Mouse (Mus musculus): ENCODE measurements at regions not wholly inside any gene's neighbourhood (a gene's known extent, or its start where the extent isn't known, plus 50 kb on each side); places are given as distances from the start of the nearest gene placed in this dataset.

DNA sequence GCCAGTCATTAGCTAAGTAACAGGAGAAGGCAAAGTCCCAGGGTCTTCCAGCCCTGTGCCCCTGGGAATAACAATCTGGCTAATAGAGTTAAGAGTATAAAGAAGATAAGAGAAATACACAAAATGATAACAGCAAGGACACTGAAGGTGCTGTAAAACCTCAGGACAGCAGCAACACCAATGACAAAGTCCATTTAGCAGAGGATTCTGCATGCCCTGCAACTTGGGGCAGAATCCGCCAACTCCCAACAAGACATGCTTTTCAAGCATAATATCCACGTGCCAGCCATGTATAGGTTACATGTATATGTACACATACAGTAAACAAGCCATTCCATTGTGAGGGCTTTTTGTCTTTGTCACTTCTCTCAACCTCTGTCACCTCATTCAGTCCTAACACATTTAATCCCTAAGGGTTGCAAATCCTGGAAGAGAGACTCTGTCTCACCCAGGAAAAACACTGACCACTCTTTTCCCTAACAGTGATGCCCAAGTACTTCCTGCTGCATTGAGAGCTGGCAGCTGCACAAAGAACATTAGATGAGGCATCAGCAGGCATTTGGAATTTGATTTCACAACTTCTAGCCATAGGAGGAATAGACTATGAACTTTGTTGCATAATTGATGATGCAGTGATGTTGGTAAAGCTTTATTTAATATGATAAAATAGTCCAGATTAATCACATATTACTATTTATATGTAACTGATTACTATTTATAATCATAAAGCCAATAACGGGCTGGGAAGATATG, 105.8 kb upstream of the Slc4a7 start:
- in situ Hi-C loops (cut with MboI; ENCODE audit: low sequenced_read_pairs in 2 of 2, unreplicated experiment in 2 of 2) = no loop called here
- no peaks in the 10 kb centered on the region for H3K4me1 ChIP-seq (ENCODE audit: control insufficient read depth in 2 of 2, insufficient read depth in 2 of 2, low read length in 2 of 2, poor library complexity in 1 of 2)
- no peak overlapping the region for H3K27ac ChIP-seq (ENCODE audit: insufficient read depth, low read depth, low read length, poor library complexity, severe bottlenecking)
- H3K9me3 ChIP-seq (ENCODE audit: control insufficient read depth, insufficient read depth, low read depth, low read length) = no peaks in the 10 kb centered on the region
- no peak for DNase-seq (ENCODE audit: low read depth, low spot score)
- TF ChIP-seq ZNF384 (IDR thresholded peaks at IDR 0.05; ENCODE audit: low read depth, low read length) (no peak), HCFC1 (IDR thresholded peaks at IDR 0.05; ENCODE audit: borderline replicate concordance, insufficient read depth, low read length) (no peak), CHD2 (IDR thresholded peaks at IDR 0.05; ENCODE audit: low read depth, low read length) (no peak), MAFK (IDR thresholded peaks at IDR 0.05; ENCODE audit: insufficient read depth, low read depth, low read length) (no peak), ZC3H11A (IDR thresholded peaks at IDR 0.05; ENCODE audit: borderline replicate concordance, low read depth, low read length) (no peak)
- no peak overlapping the region for H3K4me3 ChIP-seq (ENCODE audit: insufficient read depth in 1 of 2, low read depth in 1 of 2, low read length in 2 of 2, poor library complexity in 1 of 2, severe bottlenecking in 1 of 2)
- no peak overlapping the region for H3K9ac ChIP-seq (ENCODE audit: insufficient read depth, low read depth, low read length, poor library complexity, severe bottlenecking)
- H3K36me3 ChIP-seq (ENCODE audit: control insufficient read depth, insufficient read depth, low read length, poor library complexity, severe bottlenecking) = no peaks in the 10 kb centered on the region

DNA sequence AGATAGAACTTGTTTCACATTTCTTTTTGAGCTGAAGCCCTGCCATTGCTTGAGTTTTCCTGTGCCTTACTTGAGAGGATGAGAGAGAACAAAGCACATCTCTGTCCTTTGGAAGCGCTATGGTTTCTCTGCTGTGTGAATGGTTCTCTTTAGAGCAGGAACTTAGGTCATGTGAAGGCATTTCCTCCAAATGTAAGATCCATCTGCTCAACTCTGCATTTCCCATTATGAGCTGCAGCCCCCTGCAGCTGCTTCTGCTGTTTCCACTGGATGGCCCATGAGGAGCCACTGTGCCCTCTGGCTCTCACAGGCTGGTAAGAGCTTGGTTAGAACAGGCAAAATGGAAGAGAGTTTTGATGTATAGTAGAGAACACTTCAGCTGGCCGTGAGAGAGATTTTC, 102.5 kb upstream of the Slc4a7 start:
- no peak overlapping the region for H3K27ac ChIP-seq (ENCODE audit: insufficient read depth, low read depth, low read length, poor library complexity, severe bottlenecking)
- DNase-seq (ENCODE audit: low read depth, low spot score) = no peak

DNA sequence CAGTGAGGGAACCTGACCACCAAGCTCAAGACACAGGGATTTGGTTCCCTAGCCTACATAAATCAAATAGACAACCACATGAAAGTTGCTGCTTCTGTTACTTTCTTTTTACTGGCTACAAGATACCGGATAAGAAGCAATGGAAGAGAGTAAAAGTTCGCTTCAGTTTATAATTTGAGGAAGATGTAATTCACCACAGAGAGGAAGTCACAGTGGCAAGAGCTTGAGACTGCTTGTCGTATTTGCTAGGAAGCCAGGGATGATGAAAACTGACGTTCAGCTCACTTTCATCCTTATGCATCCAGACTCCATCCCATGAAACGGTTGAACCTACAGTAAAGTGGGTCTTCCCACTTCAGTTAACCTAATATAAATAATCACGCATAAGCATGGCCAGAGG, 102.1 kb upstream of the Slc4a7 start:
- no peaks in the 10 kb centered on the region for H3K4me1 ChIP-seq (ENCODE audit: control insufficient read depth in 2 of 2, insufficient read depth in 2 of 2, low read length in 2 of 2, poor library complexity in 1 of 2)
- in situ Hi-C loops (cut with MboI; ENCODE audit: low sequenced_read_pairs in 2 of 2, unreplicated experiment in 2 of 2) = no loop called here
- no peak for TF ChIP-seq CHD2 (IDR thresholded peaks at IDR 0.05; ENCODE audit: low read depth, low read length)
- TF ChIP-seq ZC3H11A (IDR thresholded peaks at IDR 0.05; ENCODE audit: borderline replicate concordance, low read depth, low read length) = no peak
- no peak for TF ChIP-seq MAFK (IDR thresholded peaks at IDR 0.05; ENCODE audit: insufficient read depth, low read depth, low read length)
- no peak for TF ChIP-seq HCFC1 (IDR thresholded peaks at IDR 0.05; ENCODE audit: borderline replicate concordance, insufficient read depth, low read length)
- no peak for TF ChIP-seq ZNF384 (IDR thresholded peaks at IDR 0.05; ENCODE audit: low read depth, low read length)

More for the DNA sequence above, 102.5 kb upstream of the Slc4a7 start:
- Histone ChIP-seq H3K4me3 (ENCODE audit: insufficient read depth in 1 of 2, low read depth in 1 of 2, low read length in 2 of 2, poor library complexity in 1 of 2, severe bottlenecking in 1 of 2) (no peak overlapping the region), H3K9me3 (ENCODE audit: control insufficient read depth, insufficient read depth, low read depth, low read length) (no peaks in the 10 kb centered on the region), H3K36me3 (ENCODE audit: control insufficient read depth, insufficient read depth, low read length, poor library complexity, severe bottlenecking) (no peaks in the 10 kb centered on the region), H3K4me1 (ENCODE audit: control insufficient read depth in 2 of 2, insufficient read depth in 2 of 2, low read length in 2 of 2, poor library complexity in 1 of 2) (no peaks in the 10 kb centered on the region), H3K9ac (ENCODE audit: insufficient read depth, low read depth, low read length, poor library complexity, severe bottlenecking) (no peak overlapping the region)
- no peak for TF ChIP-seq ZNF384 (IDR thresholded peaks at IDR 0.05; ENCODE audit: low read depth, low read length)
- no peak for TF ChIP-seq HCFC1 (IDR thresholded peaks at IDR 0.05; ENCODE audit: borderline replicate concordance, insufficient read depth, low read length)
- no peak for TF ChIP-seq CHD2 (IDR thresholded peaks at IDR 0.05; ENCODE audit: low read depth, low read length)
- TF ChIP-seq MAFK (IDR thresholded peaks at IDR 0.05; ENCODE audit: insufficient read depth, low read depth, low read length) = no peak
- no peak for TF ChIP-seq ZC3H11A (IDR thresholded peaks at IDR 0.05; ENCODE audit: borderline replicate concordance, low read depth, low read length)
- in situ Hi-C loops (cut with MboI; ENCODE audit: low sequenced_read_pairs in 2 of 2, unreplicated experiment in 2 of 2) = no loop called here

DNA sequence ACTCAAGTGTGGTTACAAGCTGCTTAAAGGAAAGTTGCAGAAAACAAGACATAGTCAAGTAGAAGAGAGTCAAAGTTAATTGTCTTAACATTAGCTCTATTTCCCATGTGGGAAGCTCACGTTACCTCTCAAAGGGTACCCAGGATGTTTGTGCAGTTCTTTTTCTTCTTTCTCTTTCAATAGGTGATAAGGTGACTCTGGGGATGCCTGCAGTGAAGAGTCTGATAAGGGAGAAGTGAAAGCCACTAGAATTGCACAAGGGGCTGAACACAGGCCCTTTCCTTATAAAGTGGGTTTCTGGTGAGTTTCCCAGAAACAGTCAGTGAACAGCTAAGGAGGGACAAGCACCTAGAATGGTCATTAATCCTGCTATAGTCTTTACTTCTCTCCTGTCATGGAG, 98.6 kb upstream of the Slc4a7 start:
- H3K36me3 ChIP-seq (ENCODE audit: control insufficient read depth, insufficient read depth, low read length, poor library complexity, severe bottlenecking) = no peaks in the 10 kb centered on the region
- no peak overlapping the region for H3K27ac ChIP-seq (ENCODE audit: insufficient read depth, low read depth, low read length, poor library complexity, severe bottlenecking)
- TF ChIP-seq HCFC1 (IDR thresholded peaks at IDR 0.05; ENCODE audit: borderline replicate concordance, insufficient read depth, low read length) = no peak
- no peak for TF ChIP-seq CHD2 (IDR thresholded peaks at IDR 0.05; ENCODE audit: low read depth, low read length)
- no peak for TF ChIP-seq ZC3H11A (IDR thresholded peaks at IDR 0.05; ENCODE audit: borderline replicate concordance, low read depth, low read length)
- TF ChIP-seq MAFK (IDR thresholded peaks at IDR 0.05; ENCODE audit: insufficient read depth, low read depth, low read length) = no peak
- no peaks in the 10 kb centered on the region for H3K9me3 ChIP-seq (ENCODE audit: control insufficient read depth, insufficient read depth, low read depth, low read length)
- H3K9ac ChIP-seq (ENCODE audit: insufficient read depth, low read depth, low read length, poor library complexity, severe bottlenecking) = no peak overlapping the region
- no peaks in the 10 kb centered on the region for H3K4me1 ChIP-seq (ENCODE audit: control insufficient read depth in 2 of 2, insufficient read depth in 2 of 2, low read length in 2 of 2, poor library complexity in 1 of 2)
- no peak for DNase-seq (ENCODE audit: low read depth, low spot score)
- no peak overlapping the region for H3K4me3 ChIP-seq (ENCODE audit: insufficient read depth in 1 of 2, low read depth in 1 of 2, low read length in 2 of 2, poor library complexity in 1 of 2, severe bottlenecking in 1 of 2)
- in situ Hi-C loops (cut with MboI; ENCODE audit: low sequenced_read_pairs in 2 of 2, unreplicated experiment in 2 of 2) = no loop called here

More for the DNA sequence above, 102.1 kb upstream of the Slc4a7 start:
- H3K9me3 ChIP-seq (ENCODE audit: control insufficient read depth, insufficient read depth, low read depth, low read length) = no peaks in the 10 kb centered on the region
- no peak overlapping the region for H3K4me3 ChIP-seq (ENCODE audit: insufficient read depth in 1 of 2, low read depth in 1 of 2, low read length in 2 of 2, poor library complexity in 1 of 2, severe bottlenecking in 1 of 2)
- DNase-seq (ENCODE audit: low read depth, low spot score) = no peak
- no peak overlapping the region for H3K9ac ChIP-seq (ENCODE audit: insufficient read depth, low read depth, low read length, poor library complexity, severe bottlenecking)
- no peaks in the 10 kb centered on the region for H3K36me3 ChIP-seq (ENCODE audit: control insufficient read depth, insufficient read depth, low read length, poor library complexity, severe bottlenecking)
- no peak overlapping the region for H3K27ac ChIP-seq (ENCODE audit: insufficient read depth, low read depth, low read length, poor library complexity, severe bottlenecking)
